Comparison of ENCODE assay signal across 11 mouse cellular contexts in the genomic region with DNA sequence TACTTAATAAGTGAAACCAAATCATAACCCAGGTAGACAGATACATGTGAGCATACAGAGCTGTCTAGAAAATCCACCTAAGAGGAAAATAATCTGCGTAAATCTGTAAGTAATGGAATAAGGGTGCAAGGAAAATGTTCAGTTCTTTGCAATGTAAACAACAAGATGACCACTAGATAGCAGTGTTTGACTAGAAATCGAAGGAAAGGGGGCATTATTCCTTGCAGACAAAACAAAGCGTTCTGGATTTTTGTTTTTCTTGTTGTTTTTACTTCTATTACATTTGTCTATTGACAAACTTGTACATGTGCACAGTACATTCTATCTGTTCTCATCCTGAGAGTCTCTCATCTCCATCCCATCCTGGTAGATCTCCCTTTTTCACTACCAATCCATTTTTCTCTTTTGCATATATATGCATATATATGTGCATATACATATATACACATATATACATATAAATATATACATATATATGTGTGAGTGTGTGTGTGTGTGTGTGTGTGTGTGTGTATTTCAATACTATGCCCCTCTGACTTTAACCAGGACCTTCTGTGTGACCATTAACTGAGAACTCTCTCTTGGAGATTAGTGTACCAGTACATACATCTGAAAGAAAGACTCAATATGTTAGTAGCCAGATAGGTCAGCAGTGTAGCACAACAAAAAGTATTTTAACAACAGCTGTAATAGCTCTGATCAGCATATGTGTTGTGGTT.
DNase-seq lines count a peak whose midpoint lies in the region; ATAC-seq and TF ChIP-seq lines count a peak whose summit lies in the region.
"Had no signal": no experiment of that assay in that cellular context is flagged by ENCODE, and none has a peak within 500 bp of the region (broad histone marks: within the 10 kb centered on the region; RNA-seq: fewer than 3 reads in every experiment).

No protein-coding gene starts in this region.

- H3K4me3 ChIP-seq in heart, postnatal 0 days (ENCODE audit: low read depth, low read length): no peak overlapping the region
- H3K4me3 ChIP-seq in midbrain, embryonic 13.5 days (replicated peaks): no peak overlapping the region
- H3K4me3 ChIP-seq in kidney, adult 2 months (ENCODE audit: insufficient read depth, low read depth, low read length): no peak overlapping the region

- peak; percentile 14 for DNase-seq in heart, postnatal 0 days (ENCODE audit: low spot score)
- DNase-seq in heart, postnatal 25 days (ENCODE audit: low spot score): no peak
- DNase-seq in ES-CJ7 (ENCODE audit: low read depth, low spot score): peak; percentile 12
- peak; percentile 23 for DNase-seq in embryo, embryonic 10 days (ENCODE audit: low spot score)
- no peak for DNase-seq in left cerebral cortex, postnatal 14 days (ENCODE audit: low spot score in 2 of 2)
- no peak for DNase-seq in kidney, postnatal 14 days
- DNase-seq in kidney, adult 2 months: no peak
- DNase-seq: cerebellum, adult 18-20 months; gastrocnemius, postnatal 14 days had no signal

- H3K27me3 ChIP-seq in heart, postnatal 0 days (ENCODE audit: control insufficient read depth, insufficient read depth, low read length): no peaks in the 10 kb centered on the region
- H3K27me3 ChIP-seq in midbrain, embryonic 13.5 days: no peaks in the 10 kb centered on the region
- no peaks in the 10 kb centered on the region for H3K27me3 ChIP-seq in kidney, adult 2 months (replicated peaks; ENCODE audit: control insufficient read depth, insufficient read depth, low read length)

- no peak overlapping the region for H3K4me2 ChIP-seq in heart, postnatal 0 days (ENCODE audit: low read depth, low read length)
- H3K4me2 ChIP-seq in midbrain, embryonic 13.5 days (replicated peaks): no peak overlapping the region

- no peaks in the 10 kb centered on the region for H3K4me1 ChIP-seq in heart, postnatal 0 days (ENCODE audit: control insufficient read depth, insufficient read depth)
- no peaks in the 10 kb centered on the region for H3K4me1 ChIP-seq in midbrain, embryonic 13.5 days (replicated peaks)
- H3K4me1 ChIP-seq in kidney, adult 2 months (ENCODE audit: control insufficient read depth, insufficient read depth, low read length): no peaks in the 10 kb centered on the region

- no peaks in the 10 kb centered on the region for H3K9me3 ChIP-seq in heart, postnatal 0 days (replicated peaks; ENCODE audit: control insufficient read depth, low read length)
- H3K9me3 ChIP-seq in midbrain, embryonic 13.5 days: no peaks in the 10 kb centered on the region
- H3K9me3 ChIP-seq: G1E had no signal

- WGBS in heart, postnatal 0 days: 44% methylated on average over 3 of the region's 3 CpGs
- WGBS in midbrain, embryonic 13.5 days: 43% methylated on average over 3 of the region's 3 CpGs
- WGBS in kidney, adult 2 months: 31% methylated on average over 3 of the region's 3 CpGs

- no peak for ATAC-seq in heart, postnatal 0 days (ENCODE audit: insufficient read depth, low read depth)
- peak; percentile 56 for ATAC-seq in midbrain, embryonic 13.5 days

- peak; percentile 56 for TF ChIP-seq CTCF in heart, postnatal 0 days (IDR thresholded peaks at IDR 0.05; ENCODE audit: low read depth)
- TF ChIP-seq CTCF in kidney, adult 2 months (conservative IDR thresholded peaks at IDR 0.05; ENCODE audit: insufficient read depth, insufficient read length, low read depth, low read length): no peak

- H3K9ac ChIP-seq in heart, postnatal 0 days (replicated peaks; ENCODE audit: low read depth, low read length): no peak overlapping the region
- no peak overlapping the region for H3K9ac ChIP-seq in midbrain, embryonic 13.5 days (replicated peaks)

- no peaks in the 10 kb centered on the region for H3K36me3 ChIP-seq in heart, postnatal 0 days (replicated peaks; ENCODE audit: control insufficient read depth, insufficient read depth, low read length)
- no peaks in the 10 kb centered on the region for H3K36me3 ChIP-seq in midbrain, embryonic 13.5 days
- H3K36me3 ChIP-seq in kidney, adult 2 months (ENCODE audit: control insufficient read depth, insufficient read depth, low read length): no peaks in the 10 kb centered on the region
- H3K36me3 ChIP-seq: G1E had no signal

- no peak for TF ChIP-seq POLR2A in kidney, adult 2 months (IDR thresholded peaks at IDR 0.05; ENCODE audit: low read depth, low read length)

- H3K27ac ChIP-seq in heart, postnatal 0 days (ENCODE audit: low read depth): no peak overlapping the region
- no peak overlapping the region for H3K27ac ChIP-seq in midbrain, embryonic 13.5 days
- no peak overlapping the region for H3K27ac ChIP-seq in kidney, adult 2 months (ENCODE audit: insufficient read depth, low read depth, low read length)

- TF ChIP-seq EP300 in heart, postnatal 0 days (IDR thresholded peaks at IDR 0.05; ENCODE audit: low read depth): no peak

- intact Hi-C loops in heart, postnatal 25 days (cut with DNase I): no loop called here
- intact Hi-C loops in left cerebral cortex, postnatal 14 days (cut with DNase I): loop anchor here (2.0 kb wide), 1 partner anchor 556 kb away; no protein-coding TSS in a partner anchor

Comparison
In these comparisons a context has a peak if more than half of its experiments do, and no peak if none do; other contexts are left out.
1. DNase-seq: peak in heart, postnatal 0 days (single experiment), ES-CJ7 (single experiment) and embryo, embryonic 10 days (single experiment); none in heart, postnatal 25 days (single experiment), left cerebral cortex, postnatal 14 days (0 of 2), kidney, postnatal 14 days (single experiment) and kidney, adult 2 months (single experiment).